Mouse (Mus musculus) gastrocnemius, postnatal 14 days (tissue): ENCODE measurements around the gene Evi5. TPM values are rescaled to one million over a fixed set of nuclear protein-coding genes. Genes with fewer than 3 reads are reported as not detected.

Experiments
- total RNA-seq, 2 experiments: library from RNA; stranded (reverse); gene quantifications; 2 replicates each; pipeline ENCODE4 v1.2.3; 2021

The Evi5 gene
- total RNA-seq, 2 experiments from 2014 or later = 16.6 to 17.4 TPM

Other genes starting within 250 kb of the Evi5 start
- gene Gfi1, start 149.1 kb downstream of the Evi5 start, total RNA-seq = not detected
- not detected for gene Ube2d2b, start 45.0 kb downstream of the Evi5 start, total RNA-seq
- gene Rpl5, start 25.4 kb upstream of the Evi5 start, total RNA-seq = 10 to 100 TPM; 36.7 to 45.6 TPM
- 10 to 100 TPM; 30.2 to 36.7 TPM for gene Fam69a, start 112.0 kb upstream of the Evi5 start, total RNA-seq
- 10 to 100 TPM; 13.7 to 13.9 TPM for gene Mtf2, start 190.6 kb upstream of the Evi5 start, total RNA-seq